Mouse (Mus musculus) effector memory CD4-positive, alpha-beta T cell, adult 7 months (primary cell): Measurements from ENCODE around the gene Gm21650. TPM values are rescaled to one million over a fixed set of nuclear protein-coding genes. Genes with fewer than 3 reads are reported as not detected.

Experiments used
- polyA plus RNA-seq: library from polyadenylated mRNA; unstranded; fragments of 100-300 nt; shearing (Covaris generic); gene quantifications from one replicate; pipeline ENCODE4 v1.2.1, GENCODE M21; 2017

Gene Gm21650
- polyA plus RNA-seq = not detected

GRCm38 (mm10) chrY:77692508-77692907, at the start of gene Gm21650:
Gm21650 (plus strand) TSS chrY:77692808.

